Mouse (Mus musculus): ENCODE data around the gene Ptbp1. TPM values are rescaled to one million over a fixed set of nuclear protein-coding genes. Genes with fewer than 3 reads are reported as not detected.

Ptbp1 gene
- total RNA-seq, 2 experiments from 2014 or later: 91.7 to 92.7 TPM

DNA sequence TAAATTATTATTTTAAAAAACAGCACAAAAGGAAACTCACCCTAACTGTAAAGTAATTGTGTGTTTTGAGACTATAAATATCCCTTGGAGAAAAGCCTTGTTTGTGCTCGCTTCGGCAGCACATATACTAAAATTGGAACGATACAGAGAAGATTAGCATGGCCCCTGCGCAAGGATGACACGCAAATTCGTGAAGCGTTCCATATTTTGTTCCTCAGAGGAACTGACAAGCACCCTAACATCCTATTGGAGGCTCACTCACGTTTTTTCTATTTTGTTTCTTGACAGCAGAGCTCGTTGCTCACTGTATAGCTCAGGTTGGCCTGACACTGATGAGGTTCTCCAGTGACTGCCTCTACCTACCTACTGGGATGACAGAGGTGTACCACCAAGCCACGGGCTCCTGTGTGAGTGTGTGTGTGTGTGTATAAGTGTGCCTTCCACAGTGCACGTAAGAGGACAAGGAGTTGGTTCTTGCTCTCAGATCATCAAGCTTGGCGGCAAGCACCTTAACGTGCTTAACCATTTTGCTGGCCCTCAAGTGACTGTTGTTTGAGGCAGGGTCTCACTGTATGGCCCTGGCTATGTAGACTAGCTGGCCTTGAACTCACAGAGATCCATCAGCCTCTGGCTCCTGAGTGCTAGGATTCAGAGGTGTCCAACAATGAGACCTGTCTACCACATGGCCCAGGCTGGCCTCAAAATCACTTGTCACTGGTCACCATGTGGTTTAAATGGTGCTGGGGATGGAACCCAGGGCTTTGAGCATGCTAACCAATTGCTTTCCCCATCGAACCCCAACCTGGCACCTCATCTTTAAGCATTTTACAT lies 55.1 kb downstream of the Ptbp1 start:
- no peak for DNase-seq
- intact Hi-C loops (cut with DNase I): no loop called here

DNA sequence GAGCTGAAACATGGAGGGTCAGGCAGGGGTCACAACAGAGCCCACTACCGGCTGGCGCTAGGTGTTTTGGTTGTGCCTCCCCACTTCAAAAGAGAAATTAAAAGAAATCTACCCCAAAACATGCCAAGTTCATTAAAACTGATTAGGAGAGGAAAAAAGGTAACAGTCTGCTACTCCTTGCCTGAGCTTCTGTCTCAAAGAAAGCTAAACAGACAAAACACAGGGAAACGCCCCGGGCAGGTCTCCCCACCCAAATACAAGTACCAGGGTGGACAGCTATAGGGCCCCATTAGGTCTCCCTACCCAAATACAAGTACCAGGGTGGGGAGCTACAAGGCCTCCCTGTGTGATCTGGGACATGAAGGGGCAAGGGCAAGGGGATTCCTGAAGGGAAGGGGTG lies 56.3 kb downstream of the Ptbp1 start, which contains the start of gene Gm26602:
Gene Gm26602 (plus strand): TSS at position 301 of the 400 bp plus-strand sequence.
- DNase-seq: no peak
- intact Hi-C loops (cut with DNase I): no loop called here

DNA sequence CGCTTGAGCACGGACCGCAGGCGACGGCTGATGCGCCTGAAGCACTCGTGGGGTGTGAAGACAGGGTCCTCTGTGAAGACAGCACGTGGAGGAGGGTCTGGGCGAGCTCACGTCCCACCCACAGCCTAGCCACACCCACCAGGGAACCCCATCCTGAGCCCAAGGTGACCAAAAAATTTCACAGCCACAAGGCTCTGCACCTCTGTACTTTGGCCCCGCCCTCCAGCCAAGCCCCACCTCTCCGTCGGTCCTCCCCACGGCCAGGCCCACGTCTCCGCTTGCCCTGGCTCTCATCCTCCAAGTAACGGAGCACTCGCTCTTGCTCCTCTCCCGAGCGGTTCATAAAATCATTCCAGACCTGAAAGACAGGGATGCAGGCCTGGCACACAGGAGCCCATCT lies 58.2 kb downstream of the Ptbp1 start:
- intact Hi-C loops (cut with DNase I): no loop called here
- DNase-seq: no peak

Small RNA genes lying within 50 kb of the gene (microRNA-seq; reads per million reads assigned to microRNA genes)
- not detected for gene Mir6910

Other genes with a start within 250 kb of the Ptbp1 start
- 10 to 100 TPM; 20.7 to 24.4 TPM for gene C2cd4c, start 240.4 kb upstream of the Ptbp1 start, total RNA-seq (2021)
- gene Shc2, start 216.5 kb upstream of the Ptbp1 start, total RNA-seq (2021): 10 to 100 TPM; 46.0 to 49.8 TPM
- under 1 TPM; 0.38 to 0.40 TPM for gene Odf3l2, start 208.7 kb upstream of the Ptbp1 start, total RNA-seq (2021)
- under 1 TPM; 0.72 to 0.84 TPM for gene Madcam1, start 189.9 kb upstream of the Ptbp1 start, total RNA-seq (2021)
- 10 to 100 TPM; 57.0 to 59.9 TPM for gene Tpgs1, start 185.1 kb upstream of the Ptbp1 start, total RNA-seq (2021)
- gene Cdc34, start 172.2 kb upstream of the Ptbp1 start, total RNA-seq (2021): 10 to 100 TPM; 59.6 to 61.5 TPM
- gene Gzmm, start 165.4 kb upstream of the Ptbp1 start, total RNA-seq (2021): 1 to 10 TPM; 2.6 to 3.3 TPM
- gene Bsg, start 149.9 kb upstream of the Ptbp1 start, total RNA-seq (2021): 100 to 1,000 TPM; 486 to 495 TPM
- 10 to 100 TPM; 47.4 to 53.8 TPM for gene Hcn2, start 137.8 kb upstream of the Ptbp1 start, total RNA-seq (2021)
- gene Polrmt, start 107.8 kb upstream of the Ptbp1 start, total RNA-seq (2021): 10 to 100 TPM; 44.8 to 51.8 TPM
- gene Fgf22, start 99.4 kb upstream of the Ptbp1 start, total RNA-seq (2021): 1 to 10 TPM; 1.3 to 1.7 TPM
- 10 to 100 TPM; 85.0 to 95.3 TPM for gene Rnf126, start 87.5 kb upstream of the Ptbp1 start, total RNA-seq (2021)
- gene Fstl3, start 77.2 kb upstream of the Ptbp1 start, total RNA-seq (2021): 1 to 10 TPM; 2.5 to 3.2 TPM
- gene Prss57, start 63.5 kb upstream of the Ptbp1 start, total RNA-seq (2021): under 1 TPM in 1 of 2 experiments, not detected in 1; 0.52 TPM
- gene Palm, start 60.9 kb upstream of the Ptbp1 start, total RNA-seq (2021): 100 to 1,000 TPM; 404 to 409 TPM
- under 1 TPM; 0.46 to 0.76 TPM for gene Misp, start 33.4 kb upstream of the Ptbp1 start, total RNA-seq (2021)
- 1 to 10 TPM; 6.9 to 7.0 TPM for gene Prtn3, start 20.0 kb downstream of the Ptbp1 start, total RNA-seq (2021)
- gene Plppr3, start 20.2 kb downstream of the Ptbp1 start, total RNA-seq (2021): 100 to 1,000 TPM; 277 to 305 TPM
- gene Elane, start 31.8 kb downstream of the Ptbp1 start, total RNA-seq (2021): not detected
- not detected for gene Cfd, start 36.4 kb downstream of the Ptbp1 start, total RNA-seq (2021)
- 10 to 100 TPM; 56.4 to 59.6 TPM for gene Med16, start 54.5 kb downstream of the Ptbp1 start, total RNA-seq (2021)
- gene Gm26602, start 56.4 kb downstream of the Ptbp1 start, total RNA-seq (2021): not detected
- gene Kiss1r, start 62.5 kb downstream of the Ptbp1 start, total RNA-seq (2021): 1 to 10 TPM; 5.0 to 6.8 TPM
- 100 to 1,000 TPM; 307 to 309 TPM for gene R3hdm4, start 66.8 kb downstream of the Ptbp1 start, total RNA-seq (2021)
- 1 to 10 TPM; 6.3 to 9.5 TPM for gene Arid3a, start 72.6 kb downstream of the Ptbp1 start, total RNA-seq (2021)
- gene Wdr18, start 105.7 kb downstream of the Ptbp1 start, total RNA-seq (2021): 10 to 100 TPM; 51.7 to 55.8 TPM
- gene Grin3b, start 116.3 kb downstream of the Ptbp1 start, total RNA-seq (2021): under 1 TPM; 0.12 to 0.30 TPM
- gene Tmem259, start 129.9 kb downstream of the Ptbp1 start, total RNA-seq (2021): 100 to 1,000 TPM; 117 to 127 TPM
- gene Cnn2, start 134.2 kb downstream of the Ptbp1 start, total RNA-seq (2021): 10 to 100 TPM; 12.4 to 17.2 TPM
- gene Abca7, start 142.1 kb downstream of the Ptbp1 start, total RNA-seq (2021): 1 to 10 TPM; 7.2 to 8.1 TPM
- gene Arhgap45, start 162.2 kb downstream of the Ptbp1 start, total RNA-seq (2021): 1 to 10 TPM; 1.6 to 1.7 TPM
- gene Polr2e, start 185.4 kb downstream of the Ptbp1 start, total RNA-seq (2021): 10 to 100 TPM; 63.9 to 74.2 TPM
- 100 to 1,000 TPM; 311 to 347 TPM for gene Gpx4, start 192.7 kb downstream of the Ptbp1 start, total RNA-seq (2021)

Measured in left cerebral cortex, postnatal 4 days (tissue).